Mouse (Mus musculus) kidney, embryonic 16.5 days (tissue): ENCODE data around the gene Olfr871. TPM values are rescaled to one million over a fixed set of nuclear protein-coding genes. Genes with fewer than 3 reads are reported as not detected.

ENCODE experiments used
- polyA plus RNA-seq: library from polyadenylated mRNA; unstranded; fragments of >200 nt; fragmentation: Nextera tagmentation; extraction: Ambion mirVana; gene quantifications from 2 replicates; pipeline ENCODE4 v1.2.1, GENCODE M21; 2015

Olfr871 gene
- polyA plus RNA-seq, 1 experiment from 2014 or later, result not detected

Other genes starting within 250 kb of the Olfr871 start
- gene Olfr866, start 184.2 kb upstream of the Olfr871 start, polyA plus RNA-seq, result not detected in 2 replicates
- gene Olfr867, start 154.6 kb upstream of the Olfr871 start, polyA plus RNA-seq, result not detected in 2 replicates
- not detected in 2 replicates for gene Olfr868, start 113.6 kb upstream of the Olfr871 start, polyA plus RNA-seq
- not detected in 2 replicates for gene Olfr869, start 83.2 kb upstream of the Olfr871 start, polyA plus RNA-seq
- gene Olfr870, start 38.1 kb upstream of the Olfr871 start, polyA plus RNA-seq, result not detected in 2 replicates
- gene Olfr872, start 24.9 kb downstream of the Olfr871 start, polyA plus RNA-seq, result not detected in 2 replicates
- not detected in 2 replicates for gene Olfr39, start 70.1 kb downstream of the Olfr871 start, polyA plus RNA-seq
- not detected in 2 replicates for gene Olfr873, start 86.3 kb downstream of the Olfr871 start, polyA plus RNA-seq
- gene Olfr18, start 123.9 kb downstream of the Olfr871 start, polyA plus RNA-seq, result 0.09 TPM in 1 of 2 replicates, not detected in the other
- gene Zfp560, start 173.0 kb downstream of the Olfr871 start, polyA plus RNA-seq, result 27.1 and 31.3 TPM in 2 replicates
- gene Zfp26, start 248.0 kb downstream of the Olfr871 start, polyA plus RNA-seq, result 20.1 and 20.8 TPM in 2 replicates